Mouse (Mus musculus): ENCODE measurements around the gene Nhsl2. TPM values are rescaled to one million over a fixed set of nuclear protein-coding genes. Genes with fewer than 3 reads are reported as not detected.

Nhsl2 gene
- total RNA-seq, 2 experiments from 2014 or later, result 11.3 to 19.5 TPM

DNA sequence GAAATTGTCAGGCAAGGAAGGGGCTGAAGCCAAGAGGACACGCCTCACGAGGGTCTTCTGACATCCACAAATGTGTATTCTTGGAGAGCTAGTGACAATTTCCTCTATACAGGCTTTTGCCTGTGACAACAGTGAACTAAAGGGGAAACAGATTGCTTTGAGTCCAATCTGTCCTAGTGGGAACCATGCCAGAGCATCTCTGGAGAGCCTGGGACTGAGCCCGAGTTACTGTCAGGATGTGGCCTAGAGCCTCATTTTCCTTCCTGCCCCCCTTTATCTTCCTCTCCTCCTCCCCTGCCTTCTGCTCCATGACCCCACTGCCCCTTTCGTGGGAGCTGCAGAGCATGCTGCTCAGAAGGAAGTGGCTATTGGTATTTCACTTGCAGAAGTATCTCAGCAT is 49.2 kb downstream of the Nhsl2 start:
- ATAC-seq (replicated peaks; ENCODE audit: poor library complexity, severe bottlenecking), result peak; percentile 42; the same call in 1 of the 2 replicates

DNA sequence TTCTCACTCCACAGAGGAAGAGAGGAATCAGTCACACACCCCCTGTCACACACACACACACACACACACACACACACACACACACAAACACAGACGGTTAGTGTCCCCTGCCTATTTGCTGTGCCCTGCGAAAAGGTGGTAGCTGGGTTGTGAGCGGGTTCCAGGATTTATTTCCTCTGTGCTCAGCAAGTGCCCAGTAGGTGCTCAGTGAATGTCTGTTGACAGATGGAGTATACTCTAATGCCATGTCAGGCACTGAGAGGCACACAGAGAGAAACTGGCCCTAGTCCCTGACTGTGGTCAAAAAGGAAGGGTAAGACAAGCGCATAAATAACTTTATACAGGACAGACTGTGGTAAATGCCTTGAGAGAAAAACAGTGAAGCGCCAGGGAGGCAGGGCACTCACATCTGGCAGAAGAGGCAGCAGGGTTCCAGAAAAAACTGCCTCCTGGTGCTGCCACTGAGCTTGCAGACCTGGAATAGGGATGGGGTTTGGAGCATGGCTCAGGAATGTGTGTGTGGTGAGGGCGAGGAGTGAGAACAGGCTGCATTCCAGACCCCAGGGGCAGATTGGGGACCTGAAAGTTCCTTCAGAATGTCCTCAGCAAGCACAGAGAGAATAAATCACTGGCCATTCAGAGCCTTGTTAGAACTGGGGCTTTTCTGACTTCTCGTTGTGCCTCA is 52.8 kb downstream of the Nhsl2 start:
- no peak for ATAC-seq (replicated peaks; ENCODE audit: poor library complexity, severe bottlenecking)

DNA sequence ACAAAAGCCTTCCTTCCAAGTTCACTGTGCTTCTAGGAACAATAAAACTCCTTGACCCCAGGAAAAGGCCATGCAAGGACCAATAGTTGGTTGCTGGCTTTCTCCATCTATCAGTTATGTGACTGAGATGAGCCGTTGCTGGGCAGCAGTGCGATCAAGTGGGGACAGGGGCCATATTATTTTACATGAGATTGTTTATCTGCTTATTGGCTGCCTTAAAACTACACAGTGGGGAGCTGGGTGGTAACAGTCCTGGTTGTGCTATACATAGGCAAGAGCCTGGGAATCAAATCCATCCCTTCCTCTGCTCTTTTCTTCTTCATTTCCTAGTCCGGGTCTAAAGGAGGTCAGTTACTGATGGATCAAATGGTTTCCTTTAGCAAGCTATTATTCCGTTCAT is 53.4 kb downstream of the Nhsl2 start:
- no peak for ATAC-seq (replicated peaks; ENCODE audit: poor library complexity, severe bottlenecking)

DNA sequence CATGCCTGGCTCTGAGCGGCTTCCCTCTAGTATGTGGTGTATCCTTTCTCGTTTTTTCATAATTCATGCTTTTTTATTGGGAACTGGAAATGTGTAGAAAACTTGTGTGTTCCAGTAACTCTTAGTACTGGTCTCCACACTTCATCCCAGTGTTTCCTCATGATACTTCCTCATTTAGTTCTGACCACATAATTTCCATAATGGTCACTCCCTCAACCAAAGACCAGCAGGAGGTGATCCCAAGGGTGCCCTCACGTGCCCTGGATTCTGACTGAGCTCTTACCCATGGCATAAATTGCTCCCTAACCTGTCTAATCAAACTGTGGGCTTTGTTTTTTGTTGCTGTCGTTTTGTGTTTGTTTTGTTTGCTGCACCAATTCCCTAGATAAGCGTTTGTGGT is 58.1 kb downstream of the Nhsl2 start:
- peak; percentile 93 for ATAC-seq (replicated peaks; ENCODE audit: poor library complexity, severe bottlenecking)

DNA sequence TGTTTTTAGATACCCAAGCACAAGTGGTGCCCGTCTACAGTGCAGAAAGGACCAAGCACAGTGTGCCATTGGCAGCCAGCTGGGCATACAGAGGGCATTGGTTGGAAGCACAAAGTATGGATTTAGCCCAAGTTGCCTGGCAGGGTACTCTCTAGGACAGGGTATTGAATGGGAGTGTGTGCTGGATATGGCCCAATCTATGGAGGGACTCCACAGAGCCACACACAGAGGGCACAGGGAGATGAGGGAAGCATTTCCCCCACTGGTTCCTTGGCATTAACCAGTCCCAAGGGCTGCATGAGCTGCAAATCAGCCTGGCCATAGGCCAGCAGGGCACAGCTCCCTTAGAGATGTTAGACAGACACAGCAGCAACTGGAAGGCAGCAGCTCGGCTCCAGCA is 79.9 kb downstream of the Nhsl2 start:
- ATAC-seq (replicated peaks; ENCODE audit: poor library complexity, severe bottlenecking), result no peak

DNA sequence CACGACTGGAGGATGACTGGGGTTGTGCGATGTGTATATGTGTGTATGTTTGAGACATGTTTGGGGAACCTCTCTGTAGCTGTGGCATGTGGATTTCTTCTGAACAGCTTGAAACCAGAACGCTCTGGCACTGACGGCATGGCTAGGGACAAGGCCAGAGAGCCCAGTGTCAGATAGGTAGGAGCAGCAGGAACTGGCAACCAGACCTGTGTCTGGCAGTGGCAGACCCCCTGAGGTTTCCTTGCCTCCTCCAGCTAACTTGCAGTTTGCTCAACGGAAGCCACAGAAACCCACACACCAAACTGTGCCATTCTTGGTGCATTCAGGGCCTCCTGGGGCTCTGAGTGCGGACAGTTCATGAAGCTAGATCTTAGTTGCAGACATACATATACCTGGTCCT is 81.1 kb downstream of the Nhsl2 start:
- ATAC-seq (replicated peaks; ENCODE audit: poor library complexity, severe bottlenecking), result no peak

DNA sequence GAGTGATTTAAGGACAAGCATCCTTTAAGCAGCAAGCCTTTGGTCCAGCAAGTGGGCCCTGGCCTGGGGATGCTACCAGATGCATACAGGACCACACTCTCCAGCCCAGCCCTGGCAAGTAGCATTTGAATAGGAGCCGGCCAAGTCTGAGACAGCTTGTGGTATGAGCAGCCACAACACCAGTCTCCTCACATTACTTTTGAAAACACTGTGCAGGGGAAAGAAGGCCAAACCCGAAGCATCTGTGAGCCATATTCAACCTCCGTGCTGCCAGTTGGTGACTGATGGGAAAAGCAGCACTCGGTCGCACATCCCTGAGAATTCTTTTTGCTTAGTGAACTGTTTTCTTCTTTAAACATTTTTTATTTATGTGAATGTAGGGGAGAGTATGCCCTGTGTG is 81.8 kb downstream of the Nhsl2 start:
- no peak for ATAC-seq (replicated peaks; ENCODE audit: poor library complexity, severe bottlenecking)

DNA sequence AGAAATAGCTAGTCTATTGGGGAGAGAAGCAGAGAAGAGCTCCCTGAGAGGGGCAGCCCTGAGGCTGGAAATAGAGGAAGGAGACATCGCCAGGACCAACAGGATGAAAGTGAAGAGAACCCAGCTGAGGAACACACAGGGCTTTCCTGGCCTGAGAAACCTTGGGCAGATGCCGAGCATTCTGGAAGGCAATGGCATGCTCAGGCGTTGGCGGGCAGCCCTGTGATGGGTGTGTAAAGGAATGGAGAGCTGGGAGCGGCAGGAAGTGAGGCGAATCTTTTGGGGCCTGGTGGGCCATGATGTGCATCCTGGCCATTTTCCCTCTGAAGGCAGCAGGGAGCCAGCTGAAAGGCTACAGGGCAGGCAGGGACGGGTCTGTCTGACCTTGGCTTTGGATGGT is 83.1 kb downstream of the Nhsl2 start:
- ATAC-seq (replicated peaks; ENCODE audit: poor library complexity, severe bottlenecking), result no peak

DNA sequence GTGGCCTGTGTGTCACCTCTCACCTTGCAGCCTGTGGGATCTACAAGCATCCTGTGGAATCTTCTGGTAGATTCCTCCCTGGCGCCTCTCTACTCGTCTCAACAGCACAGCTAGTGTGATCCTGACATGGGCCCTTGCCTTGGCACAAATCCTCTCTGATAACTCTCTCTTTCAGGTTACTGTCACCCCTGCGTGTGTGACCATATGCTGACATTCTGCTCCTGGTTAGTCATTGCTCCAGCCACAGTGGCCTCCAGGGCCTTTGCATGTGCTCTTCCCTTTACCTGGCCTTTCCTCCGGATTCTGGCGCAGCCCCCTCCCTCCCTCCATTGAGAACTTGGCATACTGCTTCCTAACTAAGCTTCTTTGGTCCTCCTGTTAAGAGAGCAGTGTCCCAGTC is 84.2 kb downstream of the Nhsl2 start:
- no peak for ATAC-seq (replicated peaks; ENCODE audit: poor library complexity, severe bottlenecking)

DNA sequence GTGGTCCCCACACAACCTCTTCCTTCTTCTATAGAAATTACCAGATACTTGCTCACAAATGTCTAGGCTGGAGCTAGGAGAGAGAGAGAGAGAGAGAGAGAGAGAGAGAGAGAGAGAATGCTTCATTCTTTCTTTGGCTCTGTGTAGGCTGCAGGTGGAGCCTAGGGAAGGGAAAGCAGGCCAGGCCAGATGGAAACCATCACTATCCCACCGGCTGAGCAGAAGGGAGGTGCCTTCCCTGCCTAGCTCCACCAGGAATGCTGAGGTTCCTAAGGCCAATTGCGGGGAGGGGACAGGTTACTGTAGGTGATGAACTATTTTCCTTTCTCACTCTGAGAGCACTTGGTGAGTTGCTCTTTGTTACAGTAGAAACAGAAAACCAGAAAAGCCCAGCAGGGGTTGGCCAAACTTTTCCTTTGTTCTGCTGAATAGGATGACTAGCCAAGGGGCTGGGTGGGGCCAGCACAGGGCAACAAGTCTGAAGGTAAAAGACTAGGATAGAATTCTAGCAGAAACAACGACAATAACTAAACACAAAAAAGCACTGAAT is 86.2 kb downstream of the Nhsl2 start:
- ATAC-seq (replicated peaks; ENCODE audit: poor library complexity, severe bottlenecking), result no peak

DNA sequence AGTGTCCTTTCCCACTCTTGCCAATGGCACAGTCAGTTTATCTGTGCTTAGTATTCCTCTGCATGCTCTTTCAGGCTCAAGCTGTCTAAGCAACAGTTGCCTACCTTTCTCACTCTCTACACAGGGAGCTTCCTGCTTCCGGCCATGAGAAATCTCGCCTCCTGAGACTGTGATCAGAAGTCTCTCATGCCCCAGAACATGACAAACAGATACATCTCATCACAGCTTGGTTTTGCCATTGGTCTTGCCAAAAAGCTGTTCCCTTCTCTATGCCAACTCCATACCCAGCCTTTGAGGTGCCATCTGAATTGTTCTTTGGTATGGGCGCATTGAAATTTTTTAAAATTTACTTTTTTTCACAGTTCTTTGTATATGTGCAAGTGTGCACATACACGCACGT is 90.3 kb downstream of the Nhsl2 start:
- no peak for ATAC-seq (replicated peaks; ENCODE audit: poor library complexity, severe bottlenecking)

DNA sequence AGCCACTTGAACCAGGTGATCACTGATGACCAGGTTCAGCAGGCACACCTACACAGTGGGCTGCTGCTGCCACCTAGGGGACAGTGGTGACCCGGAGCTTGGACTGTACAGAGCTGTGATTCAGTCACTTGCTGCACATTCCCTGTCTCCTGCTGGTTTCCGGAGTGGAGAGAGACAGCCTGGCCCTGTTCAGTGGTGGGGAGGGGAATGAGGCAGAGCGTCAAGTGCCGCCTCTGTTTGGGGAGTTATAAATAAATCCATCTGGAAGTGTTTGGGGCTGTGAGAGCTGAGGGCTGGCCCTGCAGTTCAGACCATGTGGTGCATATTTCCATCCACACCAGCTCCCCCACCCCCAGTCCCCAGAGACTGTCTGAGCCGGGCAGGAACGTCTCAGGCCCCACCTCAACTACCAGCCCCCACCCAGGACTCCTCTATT is 93.3 kb downstream of the Nhsl2 start:
- ATAC-seq (replicated peaks; ENCODE audit: poor library complexity, severe bottlenecking), result peak; percentile 61; the same call in 1 of the 2 replicates

DNA sequence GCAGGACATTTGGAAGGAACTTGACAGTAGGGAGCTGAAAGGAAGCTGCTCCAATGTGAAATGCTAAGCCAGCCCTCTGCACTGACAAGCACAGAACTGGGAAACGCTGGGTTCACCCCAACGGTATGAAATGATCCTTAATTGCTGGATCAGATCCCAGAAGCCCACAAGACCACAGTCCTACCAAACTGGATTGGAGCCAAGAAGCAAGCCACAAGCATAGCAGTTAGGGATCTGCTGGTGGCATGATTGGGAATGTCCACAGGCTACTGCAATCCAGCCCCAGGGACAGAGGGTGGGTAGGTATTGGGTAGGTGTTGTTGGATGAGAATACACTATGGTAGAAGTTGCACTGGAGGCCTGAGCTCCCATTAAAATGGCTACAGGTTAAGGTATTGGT is 94.6 kb downstream of the Nhsl2 start:
- no peak for ATAC-seq (replicated peaks; ENCODE audit: poor library complexity, severe bottlenecking)

DNA sequence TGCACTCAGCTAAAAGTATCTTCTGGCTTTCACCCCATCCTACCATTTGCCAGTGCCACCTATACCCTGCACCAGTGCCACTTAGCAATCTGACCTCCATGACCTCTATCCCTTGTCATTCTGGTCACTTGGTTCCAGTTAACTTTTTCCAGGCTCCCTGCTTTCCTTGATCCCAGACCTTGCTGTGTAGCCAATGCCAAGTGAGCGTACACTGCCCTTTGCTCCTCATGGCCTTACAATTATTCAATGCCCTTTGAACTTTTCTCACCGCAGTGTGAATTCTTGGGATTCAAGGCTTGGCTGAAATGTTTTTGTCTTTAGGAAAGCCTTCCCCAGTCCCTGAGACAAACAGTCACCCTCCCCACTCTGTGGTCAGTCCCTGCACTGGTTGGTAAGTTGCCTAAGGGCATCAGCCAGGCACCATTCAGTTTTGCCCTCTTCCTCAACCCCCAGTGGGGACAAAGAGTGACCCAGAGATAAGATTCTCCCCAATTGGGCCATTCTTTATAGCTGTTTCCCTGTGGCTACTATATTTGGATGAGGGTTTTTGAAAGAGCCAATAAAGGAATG is 95.7 kb downstream of the Nhsl2 start:
- ATAC-seq (replicated peaks; ENCODE audit: poor library complexity, severe bottlenecking), result no peak

DNA sequence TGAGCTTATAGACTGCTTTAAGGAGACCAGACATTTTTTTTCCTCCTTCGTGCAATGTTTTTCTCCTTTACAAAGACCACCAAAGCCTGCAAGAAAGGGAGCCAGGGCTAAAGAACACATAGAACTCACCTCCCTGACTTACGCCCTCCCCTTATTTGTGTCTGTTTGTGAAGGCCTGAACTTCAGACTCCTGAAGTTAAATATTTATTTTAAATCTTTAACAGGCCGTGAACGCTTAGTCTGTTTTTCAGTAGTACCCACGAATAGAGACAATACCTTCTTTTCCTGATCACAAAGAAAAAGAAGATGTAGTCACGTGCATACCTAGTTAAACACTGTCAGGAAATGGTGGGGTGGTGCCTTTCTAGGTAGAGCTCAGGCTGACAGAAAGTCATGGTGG is 103.3 kb downstream of the Nhsl2 start:
- ATAC-seq (replicated peaks; ENCODE audit: poor library complexity, severe bottlenecking), result no peak

DNA sequence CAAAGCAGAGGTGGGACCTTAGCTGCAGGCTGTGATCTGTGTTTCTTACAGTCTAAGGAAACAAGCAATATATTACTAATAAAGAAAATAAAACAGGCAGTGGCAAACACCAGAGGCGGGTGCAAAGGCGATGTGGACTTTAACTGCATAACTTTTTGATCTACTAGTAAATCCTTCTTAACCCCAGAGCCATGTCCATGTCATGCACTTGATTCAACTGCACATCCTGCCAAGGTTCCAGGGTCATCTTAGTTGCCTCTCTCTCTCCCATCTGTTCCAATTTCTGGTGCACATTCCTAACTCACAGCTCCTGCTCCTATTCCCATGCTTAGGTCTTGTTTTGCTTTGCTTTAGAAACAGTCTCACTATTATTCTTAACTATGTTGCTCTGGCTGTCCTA is 104.1 kb downstream of the Nhsl2 start:
- ATAC-seq (replicated peaks; ENCODE audit: poor library complexity, severe bottlenecking), result no peak

DNA sequence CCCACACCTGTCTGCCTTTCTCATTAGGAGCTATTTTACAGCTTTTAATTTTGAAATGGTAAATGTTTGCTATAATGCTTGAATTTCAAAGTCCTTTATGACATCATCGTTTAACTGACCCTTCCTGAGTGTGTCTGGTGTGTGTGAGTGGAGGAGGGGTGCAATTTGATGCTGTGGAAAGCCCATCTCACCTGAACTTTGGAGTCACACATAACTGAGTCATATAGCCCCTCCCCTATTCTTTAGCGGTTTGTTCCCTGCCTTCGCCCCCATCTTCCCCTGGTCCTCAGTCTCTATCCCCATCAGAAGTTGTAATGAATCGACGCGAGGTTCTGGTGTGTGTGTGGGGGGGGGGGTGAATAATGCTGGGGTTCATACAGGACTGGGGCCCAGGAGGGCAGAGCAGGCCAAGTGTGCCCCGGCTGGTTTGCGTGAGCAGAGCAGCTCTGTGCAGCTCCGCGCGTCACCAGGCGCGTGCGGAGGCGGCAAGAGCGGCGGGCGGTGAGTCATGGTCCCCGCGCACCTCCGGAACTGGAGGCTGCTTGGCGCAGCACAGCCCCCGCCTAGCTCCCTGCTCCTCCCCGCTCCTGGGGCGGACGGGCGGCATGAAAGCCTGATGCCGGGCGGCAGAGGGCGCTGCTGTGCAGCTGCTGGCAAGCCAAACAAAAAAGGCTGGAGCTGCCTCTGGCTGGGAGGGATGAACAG is 104.8 kb downstream of the Nhsl2 start:
- ATAC-seq (replicated peaks; ENCODE audit: poor library complexity, severe bottlenecking), result peak; percentile 100

DNA sequence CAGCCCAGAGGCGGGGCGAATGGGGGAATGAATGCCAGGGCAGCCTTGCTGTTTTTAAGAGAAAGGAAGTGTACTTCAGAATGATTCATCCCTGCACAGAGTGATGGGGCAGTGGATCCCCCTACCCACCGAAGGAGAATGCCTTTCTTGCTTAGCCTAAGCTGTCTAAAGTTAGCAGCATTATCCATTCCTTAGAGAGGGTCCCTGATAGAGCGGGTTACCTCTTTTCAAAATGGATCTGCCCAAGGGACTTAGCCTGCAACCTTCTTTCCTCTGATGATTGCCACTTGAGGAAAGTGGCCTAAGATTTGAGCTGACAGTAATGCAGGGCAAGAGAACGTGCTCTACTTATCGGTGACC is 105.3 kb downstream of the Nhsl2 start:
- no peak for ATAC-seq (replicated peaks; ENCODE audit: poor library complexity, severe bottlenecking)

DNA sequence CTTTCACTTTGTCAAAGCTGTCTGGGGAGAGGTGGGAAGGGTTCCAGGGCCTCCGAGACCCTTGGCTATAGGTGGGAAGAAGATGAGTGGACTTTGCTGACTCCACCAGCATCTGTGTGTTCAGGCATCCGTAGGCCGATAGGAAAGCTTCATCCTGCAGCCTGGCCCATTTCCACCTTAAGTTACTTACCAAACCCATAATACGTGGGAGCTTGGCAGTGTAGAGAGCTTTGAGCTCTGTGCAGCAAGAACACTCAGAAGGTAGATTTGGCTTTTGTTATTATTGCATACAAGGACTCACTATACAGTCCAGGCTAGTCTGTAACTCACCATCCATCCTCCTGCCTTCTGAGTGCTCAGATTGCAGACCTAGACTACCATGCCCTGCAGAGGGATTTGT is 112.7 kb downstream of the Nhsl2 start:
- no peak for ATAC-seq (replicated peaks; ENCODE audit: poor library complexity, severe bottlenecking)

DNA sequence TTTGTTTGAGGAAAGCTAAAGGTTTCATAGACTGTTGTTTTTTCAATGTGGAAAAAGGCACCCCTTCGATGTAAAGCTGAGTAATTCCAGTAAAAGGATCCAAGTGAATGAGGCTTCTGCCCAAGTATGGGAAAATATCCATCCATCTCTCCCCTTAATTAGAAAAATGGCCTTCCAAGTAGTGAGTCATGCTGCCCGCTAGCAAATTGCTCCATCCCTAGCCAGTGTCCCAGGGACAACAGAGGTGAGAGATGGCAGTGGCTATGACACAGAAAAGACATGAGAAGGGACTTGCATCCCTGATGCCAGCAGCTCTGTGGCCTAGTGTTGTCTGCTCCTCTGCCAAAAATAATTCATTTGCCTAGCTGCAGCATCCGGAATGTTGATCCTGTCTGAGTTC is 114.5 kb downstream of the Nhsl2 start:
- no peak for ATAC-seq (replicated peaks; ENCODE audit: poor library complexity, severe bottlenecking)

DNA sequence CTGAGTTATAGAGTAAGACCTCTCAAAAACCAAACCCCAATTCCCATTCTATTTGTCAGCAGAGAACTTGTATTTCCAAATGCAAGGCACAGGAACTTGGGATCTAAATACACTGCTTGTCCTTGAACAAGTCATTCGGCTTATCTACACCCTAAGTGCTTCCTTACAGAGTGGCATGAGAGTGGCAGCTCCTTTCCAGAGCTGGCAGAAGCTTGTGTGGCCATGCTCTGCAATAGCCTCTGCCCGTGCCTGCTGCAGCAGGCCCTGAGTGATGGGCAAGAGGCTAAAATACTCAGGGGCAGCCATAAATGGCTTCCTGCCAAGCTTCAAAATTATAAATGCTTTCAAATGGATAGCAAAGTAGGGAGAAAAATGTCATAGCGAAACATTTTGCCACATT is 123.8 kb downstream of the Nhsl2 start:
- ATAC-seq (replicated peaks; ENCODE audit: poor library complexity, severe bottlenecking), result no peak

DNA sequence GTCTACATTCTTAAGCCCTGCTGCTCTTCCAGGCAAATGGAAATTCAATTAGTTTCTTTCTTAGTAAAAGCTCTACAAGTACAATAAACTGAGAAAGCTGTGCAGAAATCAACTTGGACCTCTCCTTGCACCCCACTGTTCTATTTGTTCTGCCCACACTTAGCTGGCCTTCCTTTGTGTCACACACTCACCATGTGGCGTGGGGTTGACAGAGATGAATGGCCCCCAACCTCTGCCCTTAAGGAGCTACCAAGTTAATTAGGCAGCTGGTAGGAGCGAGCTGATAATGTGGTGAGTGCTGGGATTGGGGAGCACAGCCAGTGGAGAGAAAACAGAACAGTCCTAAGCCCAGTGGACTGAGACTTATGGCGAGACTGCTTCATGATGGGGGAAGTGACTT is 127.7 kb downstream of the Nhsl2 start:
- ATAC-seq (replicated peaks; ENCODE audit: poor library complexity, severe bottlenecking), result no peak
